Mouse (Mus musculus): ENCODE results near the gene Prl8a2.

DNA sequence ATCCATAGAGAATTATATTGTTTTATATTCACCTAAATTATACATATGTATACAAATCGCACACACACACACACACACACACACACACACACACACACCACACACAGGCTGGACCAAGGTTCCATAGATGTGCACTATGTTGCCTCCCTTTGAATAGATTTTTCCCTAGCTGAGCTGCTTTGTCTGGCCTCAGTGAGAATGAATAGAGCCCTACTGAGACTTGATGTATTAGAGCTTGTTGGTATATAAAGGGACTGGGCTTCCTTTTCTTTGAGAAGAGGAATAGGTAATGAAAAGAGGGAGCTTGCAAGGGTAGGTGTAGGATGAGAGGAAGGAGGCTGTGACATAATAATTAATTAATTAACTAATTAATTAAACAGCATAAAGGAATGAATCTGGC lies 10.5 kb upstream of the Prl8a2 start:
- TF ChIP-seq POLR2AphosphoS2 (IDR thresholded peaks at IDR 0.05; ENCODE audit: insufficient read length, low read depth), result no peak
- no peak for TF ChIP-seq TCF12 (IDR thresholded peaks at IDR 0.05; ENCODE audit: insufficient read depth, poor library complexity, severe bottlenecking)
- TF ChIP-seq USF1 (IDR thresholded peaks at IDR 0.05; ENCODE audit: low read depth), result no peak
- TF ChIP-seq POLR2A (IDR thresholded peaks at IDR 0.05; ENCODE audit: insufficient read length, low read depth), result no peak
- TF ChIP-seq MAX (IDR thresholded peaks at IDR 0.05; ENCODE audit: low read depth), result no peak

All from myocyte (in vitro differentiated cells).